Comparison of ENCODE assay signal across 18 mouse cellular contexts in genomic region chr16:60815628-60816414, GRCm38 (mm10).
DNase-seq lines count a peak whose midpoint lies in the region; ATAC-seq lines count a peak whose summit lies in the region.
"Had no signal": no experiment of that assay in that cellular context is flagged by ENCODE, and none has a peak within 500 bp of the region (broad histone marks: within the 10 kb centered on the region; RNA-seq: fewer than 3 reads in every experiment).

No protein-coding gene starts in this region.

- no peaks in the 10 kb centered on the region for H3K27me3 ChIP-seq in forebrain, embryonic 13.5 days
- H3K27me3 ChIP-seq in forebrain, embryonic 11.5 days (ENCODE audit: control insufficient read depth, insufficient read depth, low read length), result no peaks in the 10 kb centered on the region
- no peaks in the 10 kb centered on the region for H3K27me3 ChIP-seq in forebrain, embryonic 16.5 days (replicated peaks; ENCODE audit: control insufficient read depth, insufficient read depth, low read length)
- H3K27me3 ChIP-seq: liver, embryonic 12.5 days; megakaryocyte, embryonic 14.5 days; neural tube, embryonic 13.5 days had no signal

- no peak for DNase-seq in forebrain, embryonic 11.5 days (ENCODE audit: low spot score)
- DNase-seq in brain, adult 2 months (ENCODE audit: low read depth, low spot score), result peak; percentile 61
- DNase-seq in layer of hippocampus, postnatal 10 days (ENCODE audit: low spot score in 2 of 2), result peak; percentile 12 to 22
- no peak for DNase-seq in ovary, adult 18-20 months (ENCODE audit: low spot score)
- DNase-seq in heart, postnatal 10 days, result no peak
- DNase-seq: adrenal gland, postnatal 10 days; B cell, adult 2 months; cerebellum, postnatal 36 days; heart, adult 2 months; kidney, adult 2 months; kidney, postnatal 36 days; right cerebral cortex, adult 18-20 months had no signal

- peak; percentile 68 for ATAC-seq in forebrain, embryonic 13.5 days
- no peak for ATAC-seq in forebrain, embryonic 11.5 days (replicated peaks; ENCODE audit: low FRiP score)
- ATAC-seq in forebrain, embryonic 16.5 days, result peak; percentile 69
- no peak for ATAC-seq in monocyte, adult 5-6 weeks (replicated peaks; ENCODE audit: insufficient number of reproducible peaks, low FRiP score, low TSS enrichment, poor library complexity, severe bottlenecking)
- ATAC-seq: liver, embryonic 12.5 days had no signal

- no peaks in the 10 kb centered on the region for H3K9me3 ChIP-seq in forebrain, embryonic 13.5 days (replicated peaks)
- no peaks in the 10 kb centered on the region for H3K9me3 ChIP-seq in forebrain, embryonic 11.5 days (ENCODE audit: control insufficient read depth, low read length)
- no peaks in the 10 kb centered on the region for H3K9me3 ChIP-seq in forebrain, embryonic 16.5 days (ENCODE audit: control insufficient read depth, low read length)
- H3K9me3 ChIP-seq: liver, embryonic 12.5 days; megakaryocyte, embryonic 14.5 days; neural tube, embryonic 13.5 days had no signal

- H3K4me2 ChIP-seq in forebrain, embryonic 13.5 days, result no peak overlapping the region
- H3K4me2 ChIP-seq in forebrain, embryonic 11.5 days (ENCODE audit: low read depth, low read length, severe bottlenecking), result no peak overlapping the region
- H3K4me2 ChIP-seq in forebrain, embryonic 16.5 days (ENCODE audit: low read length), result no peak overlapping the region
- H3K4me2 ChIP-seq: liver, embryonic 12.5 days; neural tube, embryonic 13.5 days had no signal

- H3K36me3 ChIP-seq in forebrain, embryonic 13.5 days (ENCODE audit: poor library complexity, severe bottlenecking), result no peaks in the 10 kb centered on the region
- no peaks in the 10 kb centered on the region for H3K36me3 ChIP-seq in forebrain, embryonic 11.5 days (ENCODE audit: control insufficient read depth, insufficient read depth, low read length)
- H3K36me3 ChIP-seq in forebrain, embryonic 16.5 days (ENCODE audit: control insufficient read depth, insufficient read depth), result no peaks in the 10 kb centered on the region
- H3K36me3 ChIP-seq: liver, embryonic 12.5 days; neural tube, embryonic 13.5 days had no signal

- intact Hi-C loops in heart, postnatal 10 days (cut with DNase I), result no loop called here

- no peaks in the 10 kb centered on the region for H3K4me1 ChIP-seq in forebrain, embryonic 13.5 days
- H3K4me1 ChIP-seq in forebrain, embryonic 11.5 days (replicated peaks; ENCODE audit: control insufficient read depth, insufficient read depth, low read length), result no peaks in the 10 kb centered on the region
- H3K4me1 ChIP-seq in forebrain, embryonic 16.5 days (replicated peaks; ENCODE audit: control insufficient read depth, insufficient read depth, low read length), result no peaks in the 10 kb centered on the region; the same call in 1 of the 2 replicates
- H3K4me1 ChIP-seq: liver, embryonic 12.5 days; megakaryocyte, embryonic 14.5 days had no signal

- H3K27ac ChIP-seq in forebrain, embryonic 13.5 days, result no peak overlapping the region
- no peak overlapping the region for H3K27ac ChIP-seq in forebrain, embryonic 11.5 days (ENCODE audit: low read depth, low read length)
- 0 out of 2 replicates have a peak overlapping the region, but pooled peaks have one; percentile 1 for H3K27ac ChIP-seq in forebrain, embryonic 16.5 days (ENCODE audit: low read length)
- H3K27ac ChIP-seq: heart, adult 2 months; liver, embryonic 12.5 days; neural tube, embryonic 13.5 days had no signal

- no peak overlapping the region for H3K4me3 ChIP-seq in forebrain, embryonic 13.5 days
- no peak overlapping the region for H3K4me3 ChIP-seq in forebrain, embryonic 11.5 days (ENCODE audit: low read depth, low read length)
- no peak overlapping the region for H3K4me3 ChIP-seq in forebrain, embryonic 16.5 days (replicated peaks; ENCODE audit: low read length)
- H3K4me3 ChIP-seq: heart, adult 2 months; liver, embryonic 12.5 days; megakaryocyte, embryonic 14.5 days; neural tube, embryonic 13.5 days had no signal

- H3K9ac ChIP-seq in forebrain, embryonic 13.5 days, result no peak overlapping the region
- no peak overlapping the region for H3K9ac ChIP-seq in forebrain, embryonic 11.5 days (ENCODE audit: low read length)
- no peak overlapping the region for H3K9ac ChIP-seq in forebrain, embryonic 16.5 days (replicated peaks; ENCODE audit: low read depth, low read length)
- H3K9ac ChIP-seq: liver, embryonic 12.5 days; neural tube, embryonic 13.5 days had no signal

- 50% methylated on average over 5 of the region's 5 CpGs for whole genome bisulfite sequencing in forebrain, embryonic 13.5 days
- WGBS in forebrain, embryonic 11.5 days, result 70% methylated on average over 5 of the region's 5 CpGs
- 45% methylated on average over 5 of the region's 5 CpGs for WGBS in forebrain, embryonic 16.5 days

Comparison
In these comparisons a context has a peak if more than half of its experiments do, and no peak if none do; other contexts are left out.
1. ATAC-seq: peak in forebrain, embryonic 13.5 days (single experiment) and forebrain, embryonic 16.5 days (single experiment); none in forebrain, embryonic 11.5 days (single experiment) and monocyte, adult 5-6 weeks (single experiment).
2. DNase-seq: peak in brain, adult 2 months (single experiment) and layer of hippocampus, postnatal 10 days (2 of 2); none in forebrain, embryonic 11.5 days (single experiment), ovary, adult 18-20 months (single experiment) and heart, postnatal 10 days (0 of 2).